Mouse (Mus musculus) limb, embryonic 15.5 days (tissue): ENCODE data around the gene Gcgr. TPM values are rescaled to one million over a fixed set of nuclear protein-coding genes. Genes with fewer than 3 reads are reported as not detected.
"Not testable (repeated sequence)": the region's sequence is repeated elsewhere in the genome, so short reads cannot be mapped to it uniquely, and the experiment has no call there.

Experiments
- ATAC-seq: fragments of 200-750 bp; cut with Nextera tagmentation; 2 replicates; pipeline ENCODE4 v1.8.0; 2017; ENCODE audit warnings: low read depth, moderate TSS enrichment; ENCODE audit not compliant: insufficient number of reproducible peaks, low FRiP score, low TSS enrichment
- H3K27ac ChIP-seq: fragments of 300-500 bp; sonication (generic); 2 replicates; pipeline ENCODE4 v1.5.1; 2015; ENCODE audit warnings: moderate library complexity, mild to moderate bottlenecking, inconsistent platforms
- H3K27me3 ChIP-seq: fragments of 300-500 bp; sonication (generic); 2 replicates; pipeline ENCODE4 v1.6.1; 2015; ENCODE audit warnings: inconsistent platforms
- H3K36me3 ChIP-seq: fragments of 300-500 bp; sonication (generic); 2 replicates; pipeline ENCODE4 v1.6.1; 2015; ENCODE audit warnings: inconsistent platforms
- H3K4me1 ChIP-seq: fragments of 300-500 bp; sonication (generic); 2 replicates; pipeline ENCODE4 v1.6.1; 2015; ENCODE audit warnings: inconsistent platforms
- H3K4me2 ChIP-seq: fragments of 300-500 bp; sonication (generic); 2 replicates; pipeline ENCODE4 v1.6.1; 2015; ENCODE audit warnings: mild to moderate bottlenecking, inconsistent platforms
- H3K4me3 ChIP-seq: fragments of 300-500 bp; sonication (generic); 2 replicates; pipeline ENCODE4 v1.5.1; 2015; ENCODE audit warnings: mild to moderate bottlenecking, inconsistent platforms
- H3K9ac ChIP-seq: fragments of 300-500 bp; sonication (generic); 2 replicates; pipeline ENCODE4 v1.6.1; 2015; ENCODE audit warnings: inconsistent platforms
- H3K9me3 ChIP-seq: fragments of 300-500 bp; sonication (generic); 2 replicates; pipeline ENCODE4 v1.6.1; 2016; ENCODE audit warnings: inconsistent platforms
- WGBS: fragments of 180-500 bp; shearing (Covaris S2); methylation state at CpG from one replicate; pipeline ENCODE4 v1.1.7; 2015; 5-methylcytosine and 5-hydroxymethylcytosine counted together
- polyA plus RNA-seq: library from polyadenylated mRNA; unstranded; fragments of >200 nt; fragmentation: Nextera tagmentation; extraction: Ambion mirVana; gene quantifications from 2 replicates; pipeline ENCODE4 v1.2.1, GENCODE M21; 2015

Gene Gcgr
- polyA plus RNA-seq, 1 experiment from 2014 or later, result 4.4 TPM

- Histone ChIP-seq H3K4me3 (no peak overlapping the region), H3K4me2 (no peak overlapping the region), H3K4me1 (peaks cover 13% of the 10 kb centered on the region; the same call in 1 of the 2 replicates), H3K9me3 (no peaks in the 10 kb centered on the region), H3K27ac (no peak overlapping the region), H3K27me3 (no peaks in the 10 kb centered on the region), H3K9ac (no peak overlapping the region), H3K36me3 (no peaks in the 10 kb centered on the region)
- 85% methylated on average over 9 of the region's 9 CpGs for WGBS
- no peak for ATAC-seq
Observed at GRCm38 (mm10) chr11:120508290-120508870, 22.1 kb upstream of the Gcgr start.

GRCm38 (mm10) chr11:120509940-120510339 lies 20.6 kb upstream of the Gcgr start:
- no peak for ATAC-seq
- 38% methylated on average over 4 of the region's 4 CpGs for WGBS
- Histone ChIP-seq H3K36me3 (no peaks in the 10 kb centered on the region), H3K4me1 (peaks cover 13% of the 10 kb centered on the region; the same call in 1 of the 2 replicates), H3K27me3 (no peaks in the 10 kb centered on the region), H3K27ac (0 out of 2 replicates have a peak overlapping the region, but pooled peaks have one; percentile 23), H3K4me2 (no peak overlapping the region), H3K9ac (no peak overlapping the region), H3K4me3 (no peak overlapping the region), H3K9me3 (no peaks in the 10 kb centered on the region)

DNA sequence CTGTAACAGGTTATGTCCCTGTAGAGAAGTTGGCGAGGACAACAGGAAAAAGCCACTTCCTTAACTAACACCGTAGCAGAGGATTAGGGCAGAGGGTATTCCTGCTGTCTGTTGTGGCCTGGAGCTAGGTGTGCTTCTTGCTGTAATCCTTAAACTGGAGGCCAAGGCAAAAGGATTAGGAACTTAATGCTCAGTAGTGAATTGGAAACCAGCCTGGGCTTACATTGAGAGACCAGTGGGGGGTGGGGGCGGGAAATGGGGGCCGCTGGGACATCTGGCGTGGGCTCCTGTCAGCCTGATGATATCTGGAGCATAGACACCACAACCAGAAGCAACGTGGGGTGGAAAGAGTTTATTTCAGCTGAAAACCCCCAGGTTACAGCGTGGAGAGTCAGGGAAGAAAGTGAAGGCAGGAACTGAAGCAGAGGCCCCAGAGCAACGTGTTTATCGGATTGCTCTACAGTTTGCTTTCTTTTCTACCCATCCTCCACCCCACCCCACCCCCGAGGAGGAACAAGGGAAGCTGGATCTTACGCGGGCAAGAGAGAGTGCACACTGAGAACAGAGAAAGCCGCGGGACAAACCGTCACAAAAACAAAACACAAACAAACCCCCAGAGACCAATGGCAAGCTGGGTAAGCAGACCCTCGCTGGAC lies 20.0 kb upstream of the Gcgr start:
- peak overlapping the region; percentile 25 for H3K4me3 ChIP-seq
- H3K4me1 ChIP-seq, result peaks cover 13% of the 10 kb centered on the region; the same call in 1 of the 2 replicates
- no peaks in the 10 kb centered on the region for H3K27me3 ChIP-seq
- 3% methylated on average over 16 of the region's 16 CpGs for WGBS
- no peak for ATAC-seq
- 0 out of 2 replicates have a peak overlapping the region, but pooled peaks have one; percentile 26 for H3K9ac ChIP-seq
- H3K4me2 ChIP-seq, result peak overlapping the region; percentile 38
- no peaks in the 10 kb centered on the region for H3K36me3 ChIP-seq
- H3K27ac ChIP-seq, result peak overlapping the region; percentile 23
- H3K9me3 ChIP-seq, result no peaks in the 10 kb centered on the region

GRCm38 (mm10) chr11:120512790-120513453 lies 17.6 kb upstream of the Gcgr start:
- ATAC-seq, result no peak
- H3K4me1 ChIP-seq, result peaks cover 20% of the 10 kb centered on the region
- no peak overlapping the region for H3K4me3 ChIP-seq
- no peaks in the 10 kb centered on the region for H3K9me3 ChIP-seq
- 30% methylated on average over 6 of the region's 6 CpGs for WGBS
- no peak overlapping the region for H3K27ac ChIP-seq
- H3K36me3 ChIP-seq, result no peaks in the 10 kb centered on the region
- H3K9ac ChIP-seq, result no peak overlapping the region
- H3K4me2 ChIP-seq, result no peak overlapping the region
- H3K27me3 ChIP-seq, result no peaks in the 10 kb centered on the region

GRCm38 (mm10) chr11:120514262-120514661 lies 16.2 kb upstream of the Gcgr start:
- H3K27ac ChIP-seq, H3K27me3 ChIP-seq, H3K4me2 ChIP-seq, H3K9ac ChIP-seq, H3K36me3 ChIP-seq, ATAC-seq, H3K9me3 ChIP-seq, H3K4me3 ChIP-seq: not testable (repeated sequence)
- peaks cover 27% of the 10 kb centered on the region for H3K4me1 ChIP-seq
- WGBS, result 86% methylated on average over 2 of the region's 2 CpGs

DNA sequence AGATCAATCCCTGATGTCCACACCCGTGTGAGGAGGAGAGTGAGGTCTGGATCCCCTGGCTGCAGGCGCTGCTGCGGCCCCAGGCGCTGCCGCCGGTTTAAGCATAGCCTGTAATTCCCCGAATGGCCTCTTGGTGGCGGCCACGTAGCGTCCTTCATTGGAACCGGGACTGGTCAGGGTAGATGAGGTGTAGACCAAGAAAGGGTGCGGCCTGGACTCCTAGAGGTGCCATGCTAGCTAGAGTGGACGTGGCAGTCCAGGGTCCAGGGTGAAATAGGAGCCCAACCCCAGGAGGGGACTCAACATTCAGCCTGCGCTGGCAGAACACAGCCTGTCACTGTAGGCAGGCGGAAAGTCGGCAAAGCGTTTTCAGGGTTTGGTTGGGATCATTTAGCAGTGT lies 14.9 kb upstream of the Gcgr start:
- WGBS, result 18% methylated on average over 17 of the region's 17 CpGs
- H3K27me3 ChIP-seq, result no peaks in the 10 kb centered on the region
- peak; percentile 68; the same call in 1 of the 2 replicates for ATAC-seq

DNA sequence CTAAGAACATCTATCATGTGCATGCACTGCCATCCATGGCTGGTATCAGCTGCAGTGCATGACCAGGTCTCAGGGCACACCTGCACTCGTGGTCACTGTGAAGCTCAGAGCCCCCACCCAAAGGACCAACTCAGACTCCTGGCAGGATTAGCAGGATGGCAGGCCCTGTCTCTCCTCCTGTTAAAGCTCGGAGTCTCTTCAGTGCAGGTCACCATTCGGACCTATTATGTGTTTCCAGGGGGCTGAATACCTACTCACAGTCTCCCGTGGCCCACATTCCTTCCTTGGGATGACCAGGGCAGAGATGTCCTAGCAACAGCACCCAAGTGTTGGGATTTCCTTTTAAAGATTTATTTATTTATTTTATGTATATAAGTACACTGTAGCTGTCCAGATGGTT lies 13.4 kb upstream of the Gcgr start:
- no peak overlapping the region for H3K9ac ChIP-seq
- no peak overlapping the region for H3K27ac ChIP-seq
- 77% methylated on average over 4 of the region's 4 CpGs for WGBS
- ATAC-seq, result no peak
- no peaks in the 10 kb centered on the region for H3K9me3 ChIP-seq
- no peak overlapping the region for H3K4me2 ChIP-seq
- H3K36me3 ChIP-seq, result no peaks in the 10 kb centered on the region
- H3K27me3 ChIP-seq, result no peaks in the 10 kb centered on the region
- H3K4me3 ChIP-seq, result no peak overlapping the region
- peaks cover 27% of the 10 kb centered on the region for H3K4me1 ChIP-seq

More for the DNA sequence above, 14.9 kb upstream of the Gcgr start:
- Histone ChIP-seq H3K4me2 (no peak overlapping the region), H3K9me3 (no peaks in the 10 kb centered on the region), H3K9ac (no peak overlapping the region), H3K36me3 (no peaks in the 10 kb centered on the region), H3K4me1 (peaks cover 31% of the 10 kb centered on the region), H3K4me3 (no peak overlapping the region), H3K27ac (no peak overlapping the region)

GRCm38 (mm10) chr11:120518027-120518426 lies 12.5 kb upstream of the Gcgr start:
- Histone ChIP-seq H3K4me3 (no peak overlapping the region), H3K4me1 (peaks cover 27% of the 10 kb centered on the region), H3K9ac (no peak overlapping the region), H3K4me2 (no peak overlapping the region), H3K36me3 (no peaks in the 10 kb centered on the region), H3K27ac (peak overlapping the region; percentile 63), H3K9me3 (no peaks in the 10 kb centered on the region), H3K27me3 (no peaks in the 10 kb centered on the region)
- WGBS, result 51% methylated on average over 6 of the region's 6 CpGs
- ATAC-seq, result no peak

DNA sequence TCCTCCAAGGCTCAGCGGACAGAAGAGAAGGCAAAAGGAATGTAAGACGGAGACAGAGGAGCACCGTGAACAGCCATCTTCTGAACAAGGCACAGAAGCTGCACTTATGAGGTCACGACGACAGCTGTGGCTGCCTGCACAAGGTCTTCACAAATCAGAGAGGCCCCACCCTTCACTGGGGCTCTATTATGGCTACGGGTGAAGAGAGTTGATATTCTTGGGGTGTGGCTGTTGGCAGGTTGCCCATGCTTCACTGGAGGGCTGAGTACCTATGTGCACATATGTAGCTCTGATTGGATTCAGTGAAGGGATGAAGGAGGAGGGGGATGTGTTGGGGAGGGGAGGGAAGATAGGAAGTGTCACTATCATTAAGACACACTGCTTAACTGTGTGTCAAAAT lies 11.9 kb upstream of the Gcgr start:
- ATAC-seq, result no peak; the same call in 1 of the 2 replicates
- Histone ChIP-seq H3K4me2 (no peak overlapping the region), H3K27ac (peak overlapping the region; percentile 63), H3K27me3 (no peaks in the 10 kb centered on the region), H3K4me1 (peaks cover 27% of the 10 kb centered on the region), H3K4me3 (no peak overlapping the region), H3K9me3 (no peaks in the 10 kb centered on the region), H3K36me3 (no peaks in the 10 kb centered on the region), H3K9ac (no peak overlapping the region)
- WGBS, result 64% methylated on average over 6 of the region's 6 CpGs

DNA sequence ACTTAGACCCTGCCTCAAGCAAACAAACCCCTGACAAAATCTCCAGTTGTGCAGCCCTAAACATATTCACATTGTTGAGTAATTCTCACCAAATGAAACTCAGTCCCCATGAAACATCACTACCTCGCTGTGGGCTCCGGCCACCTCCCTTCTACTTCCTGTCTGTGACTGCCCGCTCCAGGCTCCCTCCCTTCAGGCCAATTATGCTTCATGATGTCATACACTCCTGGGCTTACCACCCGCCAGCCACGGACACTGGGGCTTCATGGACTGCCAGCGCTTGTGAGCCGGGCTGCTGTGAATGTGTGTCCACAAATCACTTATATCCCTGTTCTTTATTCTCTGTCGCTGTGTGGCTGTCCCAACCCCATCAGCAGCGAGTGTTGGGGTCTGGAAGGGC lies 10.8 kb upstream of the Gcgr start:
- 26% methylated on average over 9 of the region's 9 CpGs for WGBS
- H3K9ac ChIP-seq, result no peak overlapping the region
- no peak for ATAC-seq
- no peak overlapping the region for H3K4me2 ChIP-seq
- peak overlapping the region; percentile 63; the same call in 1 of the 2 replicates for H3K27ac ChIP-seq
- H3K27me3 ChIP-seq, result no peaks in the 10 kb centered on the region
- no peak overlapping the region for H3K4me3 ChIP-seq
- no peaks in the 10 kb centered on the region for H3K9me3 ChIP-seq
- no peaks in the 10 kb centered on the region for H3K36me3 ChIP-seq
- H3K4me1 ChIP-seq, result peaks cover 27% of the 10 kb centered on the region

GRCm38 (mm10) chr11:120520498-120520897 lies 10.0 kb upstream of the Gcgr start:
- 72% methylated on average over 9 of the region's 9 CpGs for WGBS
- no peak overlapping the region for H3K4me3 ChIP-seq
- no peaks in the 10 kb centered on the region for H3K27me3 ChIP-seq
- no peaks in the 10 kb centered on the region for H3K36me3 ChIP-seq
- H3K4me2 ChIP-seq, result no peak overlapping the region
- ATAC-seq, result no peak
- no peak overlapping the region; the same call in 1 of the 2 replicates for H3K27ac ChIP-seq
- H3K4me1 ChIP-seq, result peaks cover 27% of the 10 kb centered on the region
- no peak overlapping the region for H3K9ac ChIP-seq
- H3K9me3 ChIP-seq, result no peaks in the 10 kb centered on the region

GRCm38 (mm10) chr11:120520967-120521540 lies 9.4 kb upstream of the Gcgr start:
- Histone ChIP-seq H3K27me3 (no peaks in the 10 kb centered on the region), H3K9ac (no peak overlapping the region), H3K36me3 (no peaks in the 10 kb centered on the region), H3K4me2 (no peak overlapping the region), H3K4me1 (peaks cover 24% of the 10 kb centered on the region), H3K4me3 (no peak overlapping the region), H3K9me3 (no peaks in the 10 kb centered on the region), H3K27ac (no peak overlapping the region)
- ATAC-seq, result no peak
- 46% methylated on average over 5 of the region's 5 CpGs for WGBS
